16 mouse cellular contexts compared by ENCODE assay signal in genomic region chr3:85469711-85470110, GRCm38 (mm10).
DNase-seq lines count a peak whose midpoint lies in the region.
"Had no signal": no experiment of that assay in that cellular context is flagged by ENCODE, and none has a peak within 500 bp of the region (broad histone marks: within the 10 kb centered on the region; RNA-seq: fewer than 3 reads in every experiment).

No protein-coding gene starts in this region.

- DNase-seq in adrenal gland, adult 2 months = peak; percentile 64
- DNase-seq in adrenal gland, postnatal 4 days (ENCODE audit: low spot score in 2 of 2) = no peak
- DNase-seq in kidney, postnatal 14 days = peak; percentile 17
- no peak for DNase-seq in kidney, adult 8-10 months
- peak; percentile 18 for DNase-seq in ES-CJ7 (ENCODE audit: low read depth, low spot score)
- peak; percentile 65 for DNase-seq in adrenal gland, postnatal 14 days
- no peak for DNase-seq in right cerebral cortex, postnatal 36 days (ENCODE audit: low spot score in 2 of 2)
- DNase-seq in layer of hippocampus, postnatal 25 days (ENCODE audit: extremely low spot score in 1 of 2, low spot score in 1 of 2) = no peak
- DNase-seq: B cell, adult 2 months; cerebellum, postnatal 36 days; gastrocnemius, adult 2 months; kidney, adult 11 months; liver, postnatal 0 days; lung, postnatal 10 days; spleen, adult 18-20 months; thymus, postnatal 4 days had no signal

Comparison
In these comparisons a context has a peak if more than half of its experiments do, and no peak if none do; other contexts are left out.
1. DNase-seq: peak in adrenal gland, adult 2 months (single experiment), kidney, postnatal 14 days (single experiment), ES-CJ7 (single experiment) and adrenal gland, postnatal 14 days (single experiment); none in adrenal gland, postnatal 4 days (0 of 2), kidney, adult 8-10 months (0 of 2), right cerebral cortex, postnatal 36 days (0 of 2) and layer of hippocampus, postnatal 25 days (0 of 2).